Mouse (Mus musculus) forebrain, embryonic 15.5 days (tissue): ENCODE measurements around the gene Senp8. TPM values are rescaled to one million over a fixed set of nuclear protein-coding genes. Genes with fewer than 3 reads are reported as not detected.

Experiments used
- ATAC-seq: fragments of 200-750 bp; cut with Nextera tagmentation; replicated peaks from 2 replicates; pipeline ENCODE4 v1.8.0; 2017; ENCODE audit warnings: mild to moderate bottlenecking, moderate TSS enrichment, moderate library complexity
- H3K27ac ChIP-seq: fragments of 300-500 bp; sonication (generic); replicated peaks from 2 replicates; pipeline ENCODE4 v1.5.1; 2015; ENCODE audit warnings: mild to moderate bottlenecking, inconsistent platforms
- H3K27me3 ChIP-seq: fragments of 300-500 bp; sonication (generic); 2 replicates; pipeline ENCODE4 v1.6.1; 2015; ENCODE audit warnings: inconsistent platforms
- H3K36me3 ChIP-seq: fragments of 300-500 bp; sonication (generic); 2 replicates; pipeline ENCODE4 v1.6.1; 2015; ENCODE audit warnings: mild to moderate bottlenecking, inconsistent platforms
- H3K4me1 ChIP-seq: fragments of 300-500 bp; sonication (generic); 2 replicates; pipeline ENCODE4 v1.6.1; 2015; ENCODE audit warnings: inconsistent platforms
- H3K4me2 ChIP-seq: fragments of 300-500 bp; sonication (generic); replicated peaks from 2 replicates; pipeline ENCODE4 v1.6.1; 2015; ENCODE audit warnings: mild to moderate bottlenecking, inconsistent platforms
- H3K4me3 ChIP-seq: fragments of 300-500 bp; sonication (generic); 2 replicates; pipeline ENCODE4 v1.5.1; 2015; ENCODE audit warnings: mild to moderate bottlenecking, inconsistent platforms
- H3K9ac ChIP-seq: fragments of 300-500 bp; sonication (generic); replicated peaks from 2 replicates; pipeline ENCODE4 v1.6.1; 2015; ENCODE audit warnings: mild to moderate bottlenecking, inconsistent platforms
- H3K9me3 ChIP-seq: fragments of 300-500 bp; sonication (generic); 2 replicates; pipeline ENCODE4 v1.6.1; 2016; ENCODE audit warnings: inconsistent platforms
- WGBS: fragments of 180-500 bp; shearing (Covaris S2); methylation state at CpG from one replicate; pipeline ENCODE4 v1.1.7; 2015; ENCODE audit warnings: mixed read lengths; 5-methylcytosine and 5-hydroxymethylcytosine counted together
- polyA plus RNA-seq: library from polyadenylated mRNA; unstranded; fragments of >200 nt; fragmentation: Nextera tagmentation; extraction: Ambion mirVana; gene quantifications from 2 replicates; pipeline ENCODE4 v1.2.1, GENCODE M21; 2015

Senp8 gene
- polyA plus RNA-seq, 1 experiment from 2014 or later = 11.1 TPM

DNA sequence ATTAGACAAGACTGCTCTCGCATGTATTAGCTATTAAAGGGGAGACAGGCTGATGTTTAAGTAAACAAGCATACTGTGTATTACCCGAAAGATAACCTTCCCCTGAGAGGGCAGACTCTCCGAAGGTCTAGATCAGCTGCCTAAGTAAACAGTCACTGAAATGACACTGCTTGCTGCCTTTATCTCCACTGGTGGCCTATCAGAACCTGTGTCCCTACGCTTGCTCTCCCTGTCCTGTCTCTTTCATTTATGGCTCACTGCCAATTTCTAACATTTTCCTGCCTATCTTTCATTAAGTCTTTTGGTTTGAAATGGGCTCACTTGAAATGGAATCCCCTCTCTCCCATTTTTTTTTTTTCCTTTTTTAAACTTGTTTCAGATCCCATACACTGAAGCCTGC, 15.1 kb downstream of the Senp8 start:
- Histone ChIP-seq H3K4me2 (no peak overlapping the region), H3K36me3 (no peaks in the 10 kb centered on the region), H3K9ac (no peak overlapping the region), H3K4me1 (no peaks in the 10 kb centered on the region), H3K9me3 (no peaks in the 10 kb centered on the region), H3K4me3 (no peak overlapping the region), H3K27me3 (no peaks in the 10 kb centered on the region), H3K27ac (no peak overlapping the region)
- ATAC-seq = no peak
- WGBS = 82% methylated on average over 4 of the region's 4 CpGs

DNA sequence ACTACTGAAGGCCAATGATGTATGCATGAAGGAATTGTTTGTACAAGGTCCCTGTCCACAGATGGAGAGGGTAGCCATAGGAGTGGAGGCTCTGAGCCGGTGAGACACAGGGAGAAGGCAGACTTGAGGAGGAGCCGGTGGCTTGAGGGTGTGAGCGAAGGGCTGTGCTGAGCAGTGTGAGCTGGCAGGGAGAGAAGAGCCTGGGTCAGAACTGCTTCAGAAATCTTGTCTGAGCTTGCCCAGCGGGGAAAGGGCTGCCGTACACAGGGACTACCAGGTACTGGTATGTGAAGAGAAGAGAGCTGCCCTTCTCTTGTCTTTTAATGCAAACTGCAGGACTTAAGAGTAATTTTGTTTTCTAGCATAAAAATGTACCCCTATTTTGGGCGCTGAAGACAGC, 17.4 kb downstream of the Senp8 start:
- H3K36me3 ChIP-seq = no peaks in the 10 kb centered on the region
- no peak overlapping the region for H3K27ac ChIP-seq
- H3K27me3 ChIP-seq = no peaks in the 10 kb centered on the region
- H3K4me3 ChIP-seq = no peak overlapping the region
- no peaks in the 10 kb centered on the region for H3K9me3 ChIP-seq
- H3K9ac ChIP-seq = no peak overlapping the region
- H3K4me1 ChIP-seq = no peaks in the 10 kb centered on the region
- WGBS = 80% methylated on average over 6 of the region's 6 CpGs
- H3K4me2 ChIP-seq = no peak overlapping the region
- no peak for ATAC-seq

DNA sequence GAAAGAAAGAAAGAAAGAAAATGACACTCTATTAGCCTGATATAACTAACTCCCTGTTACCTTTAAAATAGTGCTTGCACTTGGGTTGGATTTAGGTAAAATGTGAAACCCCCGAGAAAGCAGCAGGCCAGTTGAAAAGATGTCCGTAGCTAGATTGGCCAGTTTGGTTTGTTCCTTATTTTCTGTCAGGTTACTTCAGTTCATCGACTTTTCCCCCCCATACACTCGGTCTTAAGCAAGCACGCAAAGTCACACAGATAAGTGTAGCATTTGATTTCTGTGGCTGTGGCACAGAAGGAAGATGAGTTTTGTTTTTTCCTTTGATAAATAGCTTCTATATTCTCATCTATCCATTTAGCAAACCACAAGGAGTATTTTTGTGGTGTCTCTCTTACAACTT, 19.4 kb downstream of the Senp8 start:
- Histone ChIP-seq H3K4me1 (no peaks in the 10 kb centered on the region), H3K4me2 (no peak overlapping the region), H3K27ac (no peak overlapping the region), H3K4me3 (no peak overlapping the region), H3K27me3 (no peaks in the 10 kb centered on the region), H3K36me3 (no peaks in the 10 kb centered on the region), H3K9me3 (no peaks in the 10 kb centered on the region), H3K9ac (no peak overlapping the region)
- ATAC-seq = no peak
- WGBS = 93% methylated on average over 5 of the region's 5 CpGs

DNA sequence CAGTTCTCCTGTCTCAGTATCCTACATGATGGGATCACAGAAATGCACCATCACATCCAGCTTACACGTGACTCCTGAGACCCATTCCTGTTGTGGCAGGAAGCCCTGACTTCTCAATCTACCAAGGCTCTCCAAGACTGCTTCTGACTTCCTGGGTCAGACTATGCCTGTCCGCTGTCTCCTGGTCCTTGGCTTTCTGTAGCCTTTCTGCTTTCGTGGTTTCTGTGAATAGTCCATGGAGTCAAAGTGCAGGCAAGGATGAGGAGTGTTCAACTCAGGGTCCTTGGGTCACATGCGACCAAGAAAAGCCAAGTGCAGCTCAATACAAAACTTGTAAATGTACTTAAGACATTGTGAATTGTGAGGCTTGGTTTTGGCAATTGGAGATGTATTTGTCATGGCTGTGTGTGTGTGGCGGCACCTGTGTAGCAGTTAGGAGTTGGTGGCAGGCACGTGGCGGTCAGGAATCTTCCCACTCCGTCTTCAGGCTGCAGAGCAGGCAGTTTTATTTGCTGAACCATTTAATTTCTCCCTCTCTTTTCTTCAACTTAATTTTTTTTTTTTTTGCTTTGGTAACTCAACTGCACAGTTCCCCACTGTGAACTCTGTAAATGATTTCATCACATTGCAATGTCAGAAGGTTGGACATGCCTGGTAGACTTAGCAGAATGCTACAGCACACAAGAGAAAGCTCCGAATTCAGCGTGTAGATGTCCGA, 22.8 kb downstream of the Senp8 start:
- Histone ChIP-seq H3K27ac (no peak overlapping the region), H3K9ac (no peak overlapping the region), H3K36me3 (no peaks in the 10 kb centered on the region), H3K4me1 (peaks cover 18% of the 10 kb centered on the region), H3K4me3 (no peak overlapping the region), H3K9me3 (no peaks in the 10 kb centered on the region), H3K4me2 (no peak overlapping the region), H3K27me3 (no peaks in the 10 kb centered on the region)
- ATAC-seq = no peak
- 87% methylated on average over 11 of the region's 11 CpGs for WGBS

DNA sequence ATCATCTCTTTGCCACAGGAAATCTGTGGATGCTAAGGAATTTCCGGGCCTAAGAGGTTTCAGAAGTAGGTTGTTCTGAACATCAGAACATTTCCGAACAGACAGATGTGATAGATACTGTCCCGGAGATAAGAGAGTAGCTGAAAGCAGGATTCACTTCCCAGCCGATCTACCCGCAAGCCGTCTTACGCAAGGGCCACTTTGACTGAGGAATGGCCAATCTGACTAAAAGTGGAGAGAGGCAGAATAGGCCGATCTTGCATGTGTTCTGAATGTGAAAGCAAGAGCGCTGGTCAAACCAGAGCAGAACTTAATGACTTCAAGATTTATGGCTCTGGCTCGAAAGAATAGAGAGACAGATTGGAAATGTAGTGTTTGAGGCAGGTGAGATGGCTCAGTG, 25.0 kb downstream of the Senp8 start:
- no peak for ATAC-seq
- Histone ChIP-seq H3K9ac (no peak overlapping the region), H3K27ac (no peak overlapping the region), H3K4me2 (no peak overlapping the region), H3K36me3 (no peaks in the 10 kb centered on the region), H3K27me3 (no peaks in the 10 kb centered on the region), H3K4me1 (peaks cover 18% of the 10 kb centered on the region), H3K9me3 (no peaks in the 10 kb centered on the region), H3K4me3 (no peak overlapping the region)
- 91% methylated on average over 10 of the region's 10 CpGs for WGBS

DNA sequence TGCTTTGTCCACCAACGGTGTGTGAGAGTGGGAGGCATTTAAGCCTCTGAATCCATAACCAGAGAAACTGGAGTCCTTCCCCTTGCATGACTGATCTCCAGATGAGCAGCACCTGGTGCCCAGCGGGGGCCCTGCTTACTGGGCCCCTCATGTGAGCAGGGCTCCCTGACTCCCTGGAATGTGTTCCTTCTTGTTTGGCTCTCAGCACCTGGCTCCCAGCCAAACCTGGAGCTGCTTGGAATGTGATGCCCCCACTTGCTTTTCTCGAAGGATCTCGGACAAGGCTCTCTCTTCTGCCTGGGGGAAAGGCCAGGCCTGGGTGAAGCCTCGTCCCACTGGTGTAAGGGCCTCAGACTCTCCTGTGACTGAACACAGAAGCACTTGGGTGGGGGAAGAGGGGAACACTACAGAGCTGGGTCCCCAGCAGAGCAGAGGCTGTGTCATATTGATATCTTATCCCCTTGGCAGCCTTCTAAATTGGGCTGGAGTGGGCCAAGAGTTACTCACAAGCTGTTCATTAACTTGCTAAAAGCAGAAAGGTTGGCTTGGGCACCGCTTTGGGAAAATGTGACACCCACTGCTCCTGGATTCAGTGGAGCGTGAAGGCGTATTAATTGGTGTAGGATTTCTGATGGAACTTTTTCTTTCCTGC, 26.6 kb downstream of the Senp8 start:
- H3K36me3 ChIP-seq = no peaks in the 10 kb centered on the region
- no peak overlapping the region for H3K9ac ChIP-seq
- peak overlapping the region; percentile 69 for H3K27ac ChIP-seq
- no peak overlapping the region for H3K4me2 ChIP-seq
- H3K4me3 ChIP-seq = no peak overlapping the region
- H3K27me3 ChIP-seq = no peaks in the 10 kb centered on the region
- WGBS = 32% methylated on average over 8 of the region's 8 CpGs
- no peaks in the 10 kb centered on the region for H3K9me3 ChIP-seq
- ATAC-seq = peak; percentile 66
- peaks cover 18% of the 10 kb centered on the region for H3K4me1 ChIP-seq

DNA sequence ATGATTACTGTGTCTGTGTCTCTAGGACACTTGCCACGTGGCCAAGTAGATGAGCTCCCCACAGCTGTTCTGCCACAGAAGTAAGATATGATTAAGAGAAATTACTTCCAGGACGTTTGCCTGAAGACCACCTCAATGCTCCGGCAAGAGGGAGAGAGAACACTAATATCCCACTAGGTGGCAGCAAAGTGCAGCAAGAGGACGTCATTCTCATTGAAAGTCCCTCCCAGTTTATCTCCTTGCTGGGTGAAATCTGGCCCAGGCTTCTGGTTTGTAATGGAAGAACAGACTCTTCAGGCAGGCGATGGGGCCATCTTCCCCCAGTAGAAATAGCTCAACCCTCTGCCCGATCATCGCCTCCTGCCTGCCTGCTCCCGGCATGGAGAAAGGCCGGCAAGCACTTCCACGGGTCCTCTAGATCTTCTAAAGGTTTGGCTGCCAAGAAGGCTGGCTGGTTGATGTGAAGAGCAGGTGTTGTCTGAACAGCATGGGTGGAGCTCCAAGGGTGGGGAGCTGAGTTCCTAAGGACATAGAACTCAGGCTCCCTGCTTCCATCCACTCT, 27.3 kb downstream of the Senp8 start:
- no peaks in the 10 kb centered on the region for H3K27me3 ChIP-seq
- H3K9me3 ChIP-seq = no peaks in the 10 kb centered on the region
- H3K36me3 ChIP-seq = no peaks in the 10 kb centered on the region
- peaks cover 18% of the 10 kb centered on the region for H3K4me1 ChIP-seq
- H3K27ac ChIP-seq = peak overlapping the region; percentile 69
- peak overlapping the region; percentile 36; the same call in 1 of the 2 replicates for H3K9ac ChIP-seq
- H3K4me3 ChIP-seq = peak overlapping the region; percentile 27
- 19% methylated on average over 10 of the region's 10 CpGs for WGBS
- ATAC-seq = peak; percentile 70; the same call in 1 of the 2 replicates
- peak overlapping the region; percentile 42 for H3K4me2 ChIP-seq

DNA sequence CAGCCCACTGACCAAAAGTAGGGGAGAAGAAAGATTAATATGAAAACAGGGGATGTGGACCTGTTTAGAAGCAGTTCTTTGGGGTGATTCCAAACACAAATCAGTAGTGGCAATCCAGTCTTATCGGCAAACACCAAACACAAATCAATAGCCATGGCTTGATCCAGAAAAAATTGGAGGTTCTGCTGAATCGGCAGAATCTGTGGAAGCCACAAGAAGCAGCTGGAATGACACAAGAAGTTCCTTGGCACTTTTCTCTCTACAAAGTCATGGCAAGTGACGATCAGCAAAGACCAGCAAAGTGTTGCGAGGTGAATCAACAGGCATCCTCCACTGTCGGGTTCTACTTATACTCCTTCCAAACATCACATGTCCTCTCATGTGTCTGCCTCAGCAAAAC, 29.4 kb downstream of the Senp8 start:
- H3K4me2 ChIP-seq = no peak overlapping the region
- 89% methylated on average over 5 of the region's 5 CpGs for WGBS
- no peak overlapping the region for H3K9ac ChIP-seq
- H3K27me3 ChIP-seq = no peaks in the 10 kb centered on the region
- peaks cover 18% of the 10 kb centered on the region for H3K4me1 ChIP-seq
- ATAC-seq = no peak
- no peaks in the 10 kb centered on the region for H3K9me3 ChIP-seq
- no peaks in the 10 kb centered on the region for H3K36me3 ChIP-seq
- H3K4me3 ChIP-seq = no peak overlapping the region
- H3K27ac ChIP-seq = no peak overlapping the region

DNA sequence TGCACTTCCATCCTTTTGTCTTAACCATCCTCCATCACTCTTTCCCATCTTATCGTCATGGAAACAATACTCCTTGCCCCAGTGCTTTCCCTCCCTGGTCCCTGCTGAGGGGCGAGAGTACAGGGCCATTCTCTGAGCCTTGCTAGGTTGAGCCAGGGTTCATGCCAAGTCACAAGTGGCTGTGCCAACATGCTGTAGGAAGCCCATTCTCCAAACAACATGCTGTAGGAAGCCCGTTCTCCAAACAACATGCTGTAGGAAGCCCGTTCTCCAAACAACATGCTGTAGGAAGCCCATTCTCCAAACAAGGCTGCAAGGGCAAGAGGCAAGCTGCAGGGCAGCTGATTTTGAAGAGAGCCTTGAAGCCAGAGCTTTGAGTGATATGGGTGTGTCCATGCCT, 32.3 kb downstream of the Senp8 start:
- WGBS = 84% methylated on average over 4 of the region's 4 CpGs
- Histone ChIP-seq H3K4me2 (no peak overlapping the region), H3K27ac (no peak overlapping the region), H3K9me3 (no peaks in the 10 kb centered on the region), H3K36me3 (no peaks in the 10 kb centered on the region), H3K27me3 (no peaks in the 10 kb centered on the region), H3K9ac (no peak overlapping the region), H3K4me3 (no peak overlapping the region), H3K4me1 (peaks cover 1% of the 10 kb centered on the region)
- ATAC-seq = no peak

DNA sequence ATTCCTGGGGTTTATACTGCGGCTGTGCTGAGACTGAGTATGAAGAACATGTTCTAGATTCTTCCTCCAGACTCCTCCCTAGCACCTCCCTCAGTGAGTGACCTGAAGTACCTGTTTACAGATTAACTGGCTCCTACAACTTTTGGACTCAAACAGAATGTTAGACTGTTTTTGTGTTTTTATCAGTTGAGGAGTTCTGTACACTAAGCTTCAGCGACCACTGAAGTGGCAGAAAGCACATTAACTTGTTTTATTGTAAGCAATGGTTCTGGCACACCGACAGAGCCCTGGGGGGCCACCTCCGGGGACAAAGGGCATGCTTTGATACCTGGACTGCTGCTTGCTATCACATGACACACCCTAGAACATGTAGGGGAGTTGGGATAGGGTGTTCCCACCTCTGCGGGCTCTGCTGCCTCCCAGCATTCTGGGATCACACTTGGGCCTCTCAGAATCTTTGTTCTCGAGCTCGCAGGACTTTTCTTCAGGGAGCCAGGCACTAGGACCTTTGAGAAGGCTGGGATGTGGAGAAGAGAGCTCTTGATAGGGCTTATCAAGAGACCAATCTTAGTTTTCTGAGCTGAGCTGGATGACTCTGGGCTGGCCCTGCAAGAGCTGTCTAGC, 34.1 kb downstream of the Senp8 start:
- Histone ChIP-seq H3K4me3 (no peak overlapping the region), H3K9ac (no peak overlapping the region), H3K27ac (no peak overlapping the region), H3K9me3 (no peaks in the 10 kb centered on the region), H3K36me3 (no peaks in the 10 kb centered on the region), H3K27me3 (no peaks in the 10 kb centered on the region), H3K4me1 (no peaks in the 10 kb centered on the region), H3K4me2 (no peak overlapping the region)
- no peak for ATAC-seq
- 73% methylated on average over 7 of the region's 7 CpGs for WGBS

DNA sequence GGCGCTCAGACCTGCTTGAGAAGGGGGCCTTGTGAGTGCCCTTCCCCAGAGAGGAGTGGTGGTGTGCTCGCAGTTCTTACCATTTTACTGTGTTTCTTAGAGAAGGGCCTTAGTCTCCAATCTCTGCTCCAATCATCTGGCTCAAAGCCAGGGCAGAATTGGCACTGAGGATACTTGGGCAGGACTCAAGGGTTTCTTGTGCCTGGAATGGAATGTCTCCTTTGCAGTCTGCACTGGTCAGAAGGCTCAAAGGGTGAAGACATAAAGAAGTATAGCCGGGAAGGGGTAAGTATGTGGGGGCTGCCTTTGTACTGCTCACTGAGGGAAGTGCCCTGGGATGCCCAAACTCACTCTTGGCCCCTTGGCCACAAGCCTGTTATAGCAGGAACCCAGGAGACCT, 41.3 kb downstream of the Senp8 start:
- Histone ChIP-seq H3K4me1 (no peaks in the 10 kb centered on the region), H3K27me3 (no peaks in the 10 kb centered on the region), H3K9me3 (no peaks in the 10 kb centered on the region), H3K4me3 (no peak overlapping the region), H3K9ac (no peak overlapping the region), H3K4me2 (no peak overlapping the region), H3K27ac (no peak overlapping the region), H3K36me3 (no peaks in the 10 kb centered on the region)
- 77% methylated on average over 3 of the region's 3 CpGs for WGBS
- no peak for ATAC-seq
